Mouse (Mus musculus): ENCODE measurements around the gene Cdc42bpa. TPM values are rescaled to one million over a fixed set of nuclear protein-coding genes. Genes with fewer than 3 reads are reported as not detected.

The Cdc42bpa gene
- polyA plus RNA-seq, 1 experiment from 2014 or later = 19.1 TPM

- no peak overlapping the region for H3K9ac ChIP-seq
- no peak overlapping the region for H3K27ac ChIP-seq
- H3K4me3 ChIP-seq = no peak overlapping the region
- 83% methylated on average over 23 of the region's 23 CpGs for WGBS
- H3K9me3 ChIP-seq = no peaks in the 10 kb centered on the region
- H3K4me1 ChIP-seq = no peaks in the 10 kb centered on the region
- no peaks in the 10 kb centered on the region for H3K27me3 ChIP-seq (replicated peaks)
- H3K36me3 ChIP-seq = no peaks in the 10 kb centered on the region
- H3K4me2 ChIP-seq (replicated peaks) = no peak overlapping the region
- ATAC-seq (ENCODE audit: low FRiP score, low read depth) = no peak
These were observed 20.0 kb upstream of the Cdc42bpa start for GRCm38 (mm10) chr1:179940071-179940786.

DNA sequence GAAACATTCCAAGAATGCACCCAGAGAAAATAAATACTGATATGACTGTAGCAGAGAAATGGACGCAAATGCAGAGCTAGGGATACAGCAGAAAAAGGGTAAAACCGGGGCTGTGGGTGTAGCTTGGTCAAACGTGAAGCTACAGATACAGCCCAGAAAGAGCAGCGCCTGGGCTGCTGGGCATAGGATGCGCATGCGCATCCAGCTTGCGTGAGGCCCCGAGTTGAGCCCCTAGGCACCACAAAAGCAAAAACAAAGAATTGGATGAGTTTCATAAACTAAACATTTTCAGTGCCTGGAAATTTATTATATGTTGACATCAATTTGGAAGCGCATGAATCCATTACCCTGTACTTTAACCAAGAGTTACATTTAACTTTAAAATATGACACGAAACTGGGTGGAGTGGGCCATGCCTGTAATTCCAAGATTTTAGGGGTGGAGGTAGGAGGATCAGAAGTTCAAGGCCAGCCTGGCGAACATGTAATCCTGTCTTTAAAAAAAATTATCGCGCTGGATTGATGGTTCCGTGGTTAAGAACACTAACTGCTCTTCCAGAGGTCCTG is 19.4 kb upstream of the Cdc42bpa start:
- WGBS = 91% methylated on average over 14 of the region's 14 CpGs
- no peaks in the 10 kb centered on the region for H3K4me1 ChIP-seq

DNA sequence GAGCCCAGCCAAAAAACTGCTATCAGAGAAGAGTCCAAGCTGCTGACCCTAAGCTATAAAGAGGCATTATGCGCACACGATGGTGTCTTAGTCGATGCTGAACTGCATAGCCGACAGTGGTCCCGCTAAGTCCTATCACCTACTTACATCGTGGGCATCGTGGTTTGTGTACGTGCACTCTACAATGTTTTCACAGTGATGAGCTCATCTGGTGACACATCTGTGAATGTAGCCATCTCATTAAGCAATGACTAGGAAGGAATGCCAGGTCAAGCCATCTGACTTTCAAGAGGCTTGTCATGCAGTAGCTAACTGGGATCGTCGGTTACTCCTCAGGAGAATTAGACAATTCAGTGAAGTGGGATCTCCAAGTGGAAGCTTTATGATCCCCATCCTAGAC is 15.3 kb upstream of the Cdc42bpa start:
- Histone ChIP-seq H3K27me3 (replicated peaks) (no peaks in the 10 kb centered on the region), H3K9ac (no peak overlapping the region), H3K36me3 (no peaks in the 10 kb centered on the region), H3K4me2 (replicated peaks) (no peak overlapping the region), H3K27ac (no peak overlapping the region), H3K4me1 (no peaks in the 10 kb centered on the region), H3K9me3 (no peaks in the 10 kb centered on the region), H3K4me3 (no peak overlapping the region)
- no peak for ATAC-seq (ENCODE audit: low FRiP score, low read depth)
- 93% methylated on average over 10 of the region's 10 CpGs for whole genome bisulfite sequencing

More for the DNA sequence above, 19.4 kb upstream of the Cdc42bpa start:
- no peak overlapping the region for H3K27ac ChIP-seq
- no peaks in the 10 kb centered on the region for H3K9me3 ChIP-seq
- ATAC-seq (ENCODE audit: low FRiP score, low read depth) = no peak
- no peaks in the 10 kb centered on the region for H3K27me3 ChIP-seq (replicated peaks)
- H3K4me2 ChIP-seq (replicated peaks) = no peak overlapping the region
- no peak overlapping the region for H3K9ac ChIP-seq
- no peaks in the 10 kb centered on the region for H3K36me3 ChIP-seq
- no peak overlapping the region for H3K4me3 ChIP-seq

GRCm38 (mm10) chr1:179946616-179947015 is 13.7 kb upstream of the Cdc42bpa start:
- no peak overlapping the region for H3K27ac ChIP-seq

GRCm38 (mm10) chr1:179947653-179948052 is 12.6 kb upstream of the Cdc42bpa start:
- 97% methylated on average over 2 of the region's 2 CpGs for WGBS
- H3K4me1 ChIP-seq = peaks cover 4% of the 10 kb centered on the region; the same call in 1 of the 2 replicates
- H3K27ac ChIP-seq = no peak overlapping the region
- H3K36me3 ChIP-seq = no peaks in the 10 kb centered on the region
- no peak overlapping the region for H3K4me3 ChIP-seq
- H3K9me3 ChIP-seq = no peaks in the 10 kb centered on the region
- ATAC-seq (ENCODE audit: low FRiP score, low read depth) = no peak
- no peak overlapping the region for H3K9ac ChIP-seq
- H3K27me3 ChIP-seq (replicated peaks) = no peaks in the 10 kb centered on the region
- H3K4me2 ChIP-seq (replicated peaks) = no peak overlapping the region

More at GRCm38 (mm10) chr1:179946616-179947015, 13.7 kb upstream of the Cdc42bpa start:
- WGBS = 58% methylated on average over 2 of the region's 2 CpGs
- Histone ChIP-seq H3K4me3 (no peak overlapping the region), H3K27me3 (replicated peaks) (no peaks in the 10 kb centered on the region), H3K9me3 (no peaks in the 10 kb centered on the region), H3K4me2 (replicated peaks) (no peak overlapping the region), H3K4me1 (peaks cover 2% of the 10 kb centered on the region; the same call in 1 of the 2 replicates), H3K36me3 (no peaks in the 10 kb centered on the region), H3K9ac (no peak overlapping the region)
- ATAC-seq (ENCODE audit: low FRiP score, low read depth) = no peak

GRCm38 (mm10) chr1:179951597-179951996 is 8.7 kb upstream of the Cdc42bpa start:
- no peaks in the 10 kb centered on the region for H3K36me3 ChIP-seq
- H3K9ac ChIP-seq = no peak overlapping the region
- H3K27ac ChIP-seq = no peak overlapping the region
- ATAC-seq (ENCODE audit: low FRiP score, low read depth) = peak; percentile 53; the same call in 1 of the 2 replicates
- no peaks in the 10 kb centered on the region for H3K27me3 ChIP-seq (replicated peaks)
- peaks cover 4% of the 10 kb centered on the region; the same call in 1 of the 2 replicates for H3K4me1 ChIP-seq
- 28% methylated on average over 7 of the region's 7 CpGs for WGBS
- no peaks in the 10 kb centered on the region for H3K9me3 ChIP-seq
- H3K4me2 ChIP-seq (replicated peaks) = peak overlapping the region; percentile 28
- H3K4me3 ChIP-seq = no peak overlapping the region

DNA sequence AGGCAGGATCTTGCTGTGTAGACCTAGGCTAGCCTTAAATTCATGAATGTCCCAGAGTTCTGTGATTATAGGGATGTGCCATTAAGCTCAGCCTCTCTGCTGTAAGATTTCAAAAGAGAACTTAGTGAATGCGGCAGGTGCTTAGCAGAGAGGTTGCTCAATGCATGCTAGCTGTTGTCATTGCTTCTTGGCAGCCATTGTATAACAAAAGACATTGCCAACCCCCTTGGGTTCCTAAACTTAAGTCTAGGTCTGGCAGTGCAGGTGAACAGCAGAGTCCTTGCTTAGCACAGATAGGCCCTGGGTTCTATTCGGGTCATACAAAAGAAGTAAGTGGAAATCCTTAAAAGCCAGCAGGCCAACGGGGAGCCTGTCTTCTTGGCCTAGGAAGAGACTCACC is 7.0 kb upstream of the Cdc42bpa start:
- Histone ChIP-seq H3K9ac (no peak overlapping the region), H3K4me1 (peaks cover 4% of the 10 kb centered on the region; the same call in 1 of the 2 replicates), H3K4me2 (replicated peaks) (no peak overlapping the region), H3K4me3 (no peak overlapping the region), H3K27me3 (replicated peaks) (no peaks in the 10 kb centered on the region), H3K36me3 (no peaks in the 10 kb centered on the region), H3K27ac (no peak overlapping the region), H3K9me3 (no peaks in the 10 kb centered on the region)
- no peak for ATAC-seq (ENCODE audit: low FRiP score, low read depth)
- WGBS = 88% methylated on average over 3 of the region's 3 CpGs

GRCm38 (mm10) chr1:179957431-179957830 is 2.8 kb upstream of the Cdc42bpa start:
- H3K36me3 ChIP-seq = no peaks in the 10 kb centered on the region
- no peak overlapping the region for H3K9ac ChIP-seq
- H3K4me2 ChIP-seq (replicated peaks) = no peak overlapping the region
- H3K4me1 ChIP-seq = peaks cover 22% of the 10 kb centered on the region
- H3K27me3 ChIP-seq (replicated peaks) = no peaks in the 10 kb centered on the region
- no peak overlapping the region for H3K4me3 ChIP-seq
- H3K9me3 ChIP-seq = no peaks in the 10 kb centered on the region
- 53% methylated on average over 3 of the region's 3 CpGs for WGBS
- ATAC-seq (ENCODE audit: low FRiP score, low read depth) = no peak
- no peak overlapping the region for H3K27ac ChIP-seq

DNA sequence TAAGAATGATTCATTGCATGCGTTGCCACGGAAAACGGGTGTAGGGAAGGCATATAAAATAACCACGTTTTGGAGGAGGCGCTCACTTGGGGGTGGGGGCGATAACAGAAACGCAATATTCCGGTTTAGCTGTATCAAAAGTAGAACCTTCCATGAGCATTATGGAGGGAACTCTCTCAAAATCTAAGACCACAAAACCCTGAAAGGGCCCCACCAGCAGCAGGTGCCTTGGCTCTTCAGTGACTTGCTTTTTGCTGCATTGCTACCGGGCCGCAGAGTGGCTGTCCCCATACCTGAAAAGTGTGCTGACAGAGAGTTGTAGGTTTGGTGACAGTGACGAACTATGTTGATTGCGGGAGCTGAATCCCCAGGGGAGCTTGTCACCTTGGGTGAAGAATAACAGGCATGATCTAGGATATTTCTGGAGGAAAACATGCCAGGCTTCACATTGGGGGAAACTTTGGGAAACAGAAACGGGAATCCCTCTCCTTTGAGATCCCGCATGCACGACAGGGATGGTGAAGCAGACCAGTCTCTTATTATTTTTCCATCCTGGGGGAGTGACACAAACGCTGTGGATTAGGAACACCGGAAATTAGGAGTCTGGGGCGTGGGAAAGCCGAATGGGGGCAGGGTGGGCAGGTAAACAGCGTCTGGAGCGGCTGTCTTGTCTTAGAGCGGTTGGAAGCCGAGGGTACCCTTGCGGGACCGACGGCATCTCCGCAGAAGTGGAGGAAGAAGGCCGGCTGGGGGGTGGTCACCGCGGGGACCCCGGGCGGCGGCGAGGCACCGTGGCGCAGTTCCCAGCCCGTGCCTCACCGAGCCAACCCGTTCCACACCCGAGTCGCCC is 1.2 kb upstream of the Cdc42bpa start:
- Histone ChIP-seq H3K27ac (peak overlapping the region; percentile 91), H3K9me3 (no peaks in the 10 kb centered on the region), H3K36me3 (no peaks in the 10 kb centered on the region), H3K4me1 (peaks cover 24% of the 10 kb centered on the region), H3K4me2 (replicated peaks) (peak overlapping the region; percentile 87), H3K4me3 (peak overlapping the region; percentile 85), H3K27me3 (replicated peaks) (no peaks in the 10 kb centered on the region), H3K9ac (peak overlapping the region; percentile 94)
- 5% methylated on average over 41 of the region's 41 CpGs for WGBS
- ATAC-seq (ENCODE audit: low FRiP score, low read depth) = peak; percentile 7; the same call in 1 of the 2 replicates

DNA sequence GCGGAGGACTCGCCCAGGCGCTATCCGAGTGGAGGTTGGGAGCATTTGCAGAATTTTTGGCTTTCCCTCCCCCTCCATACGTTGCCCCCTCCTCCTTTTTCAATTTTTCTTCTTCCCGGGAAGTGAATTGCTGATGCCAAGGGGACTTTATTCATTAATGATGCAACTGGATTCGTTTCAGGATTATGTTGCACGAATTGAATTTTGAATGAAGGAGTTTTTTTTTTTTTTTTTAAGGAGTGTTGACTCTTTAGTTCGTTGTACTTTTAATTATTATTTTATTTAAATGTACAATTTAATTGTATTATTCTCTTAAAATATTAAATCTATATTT is 238 bp downstream of the Cdc42bpa start:
- 2% methylated on average over 9 of the region's 9 CpGs for WGBS
- Histone ChIP-seq H3K4me2 (replicated peaks) (peak overlapping the region; percentile 87), H3K9me3 (no peaks in the 10 kb centered on the region), H3K36me3 (no peaks in the 10 kb centered on the region), H3K4me1 (peaks cover 24% of the 10 kb centered on the region), H3K9ac (peak overlapping the region; percentile 94), H3K4me3 (peak overlapping the region; percentile 85), H3K27ac (peak overlapping the region; percentile 91; the same call in 1 of the 2 replicates), H3K27me3 (replicated peaks) (no peaks in the 10 kb centered on the region)
- no peak for ATAC-seq (ENCODE audit: low FRiP score, low read depth)

GRCm38 (mm10) chr1:179960882-179961698 is 818 bp downstream of the Cdc42bpa start:
- H3K27me3 ChIP-seq (replicated peaks) = no peaks in the 10 kb centered on the region
- no peaks in the 10 kb centered on the region for H3K9me3 ChIP-seq
- H3K4me3 ChIP-seq = peak overlapping the region; percentile 85
- peak overlapping the region; percentile 87 for H3K4me2 ChIP-seq (replicated peaks)
- no peak for ATAC-seq (ENCODE audit: low FRiP score, low read depth)
- peak overlapping the region; percentile 51 for H3K9ac ChIP-seq
- H3K36me3 ChIP-seq = no peaks in the 10 kb centered on the region
- H3K27ac ChIP-seq = no peak overlapping the region
- peaks cover 24% of the 10 kb centered on the region for H3K4me1 ChIP-seq
- WGBS = 4% methylated on average over 16 of the region's 16 CpGs
